Mouse (Mus musculus): Measurements from ENCODE around the gene Cdc14a. TPM values are rescaled to one million over a fixed set of nuclear protein-coding genes. Genes with fewer than 3 reads are reported as not detected.
A peak's percentile ranks its signal among the peaks of the same experiment; 100 is the strongest.

Gene Cdc14a
- polyA plus RNA-seq, 3 experiments from 2014 or later, result 10.1 to 13.1 (median 12.5) TPM

GRCm38 (mm10) chr3:116327616-116328004, 96.2 kb downstream of the Cdc14a start:
- no peak for ATAC-seq

GRCm38 (mm10) chr3:116327001-116327615, 96.7 kb downstream of the Cdc14a start:
- peak; percentile 79 for ATAC-seq

- no peak for ATAC-seq
These were observed 98.3 kb downstream of the Cdc14a start for GRCm38 (mm10) chr3:116325501-116325900.

GRCm38 (mm10) chr3:116319696-116320095, 104.1 kb downstream of the Cdc14a start:
- ATAC-seq, result no peak

DNA sequence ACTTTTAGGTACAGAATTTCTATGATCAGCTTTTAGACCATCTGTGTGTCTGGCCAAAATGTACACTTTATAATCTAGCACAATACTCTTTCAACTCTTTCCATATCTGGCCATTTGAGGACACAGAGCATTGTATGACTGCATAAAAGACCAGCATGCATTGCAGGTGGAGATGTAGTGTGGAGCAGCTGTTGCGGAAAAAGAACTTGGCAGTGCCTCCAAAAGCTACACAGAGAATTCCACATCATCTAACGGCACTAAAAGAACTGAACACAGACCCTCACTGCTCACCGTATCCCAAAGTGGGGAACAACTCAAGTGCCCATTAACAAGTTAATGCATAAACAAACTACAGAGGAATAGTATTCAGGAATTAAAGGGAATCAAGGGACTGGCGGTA, 112.0 kb downstream of the Cdc14a start:
- no peak for ATAC-seq

DNA sequence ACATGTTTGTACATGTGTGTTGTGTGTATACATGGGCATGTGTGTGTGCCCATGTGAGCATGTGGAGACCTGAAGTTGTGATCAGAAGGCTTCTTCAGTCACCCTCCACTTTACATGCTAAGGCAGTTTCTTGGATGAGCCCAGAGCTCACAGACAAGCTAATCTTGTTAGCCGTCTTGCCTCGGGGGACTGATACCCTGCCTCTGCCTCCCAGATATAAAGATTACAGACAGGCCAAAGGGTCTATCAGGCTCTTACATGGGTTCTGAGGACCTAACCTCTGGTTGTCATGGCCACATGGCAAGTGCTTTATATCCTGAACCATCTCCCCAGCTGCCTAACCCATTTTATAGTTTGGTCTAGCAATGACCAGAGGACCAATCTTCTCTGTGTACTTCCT, 112.7 kb downstream of the Cdc14a start:
- no peak for ATAC-seq

DNA sequence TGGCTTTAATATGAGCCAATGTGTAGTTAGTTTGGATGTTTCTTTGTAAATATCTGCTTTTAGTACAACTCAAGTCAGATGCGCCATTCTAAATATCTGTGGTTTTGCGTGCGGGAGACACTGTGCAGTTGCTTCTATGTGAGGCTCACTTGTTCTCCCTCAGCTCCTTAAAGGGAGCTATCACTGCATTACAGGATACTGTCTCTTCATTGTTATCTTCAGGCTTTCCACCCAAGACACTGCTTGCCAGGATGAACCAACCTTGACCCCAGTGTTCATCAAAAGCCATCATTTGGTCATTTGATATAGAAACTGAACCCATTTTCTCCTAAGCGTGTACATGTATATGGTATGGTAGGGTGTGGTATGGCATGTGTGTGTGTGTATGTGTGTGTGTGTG, 113.2 kb downstream of the Cdc14a start:
- ATAC-seq, result no peak

GRCm38 (mm10) chr3:116310033-116310432, 113.8 kb downstream of the Cdc14a start:
- ATAC-seq, result no peak

- no peak for ATAC-seq
These were observed 118.8 kb downstream of the Cdc14a start for GRCm38 (mm10) chr3:116304800-116305753.

DNA sequence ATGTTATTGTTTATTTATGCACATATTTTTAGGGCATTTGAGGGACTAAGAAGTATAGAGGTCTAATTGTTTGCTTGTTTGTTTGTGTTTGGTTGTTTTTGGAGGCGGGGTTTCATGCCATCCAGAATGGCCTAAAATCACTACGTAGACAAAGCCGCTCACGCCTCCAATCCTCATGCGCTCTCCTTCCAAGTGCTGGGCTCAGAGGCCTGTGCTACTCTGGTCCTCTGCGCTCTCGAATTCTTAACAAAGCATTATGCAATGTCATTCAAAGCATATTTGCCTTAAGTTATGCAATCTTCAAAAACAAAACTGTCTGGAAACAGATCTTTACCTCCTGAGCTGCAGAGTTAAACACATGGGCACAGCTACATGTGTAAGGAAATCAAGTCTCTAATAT, 121.3 kb downstream of the Cdc14a start:
- ATAC-seq, result no peak

- no peak for ATAC-seq
These were observed 122.1 kb downstream of the Cdc14a start for GRCm38 (mm10) chr3:116301754-116302153.

GRCm38 (mm10) chr3:116298727-116299126, 125.1 kb downstream of the Cdc14a start:
- ATAC-seq, result no peak

GRCm38 (mm10) chr3:116298003-116298402, 125.8 kb downstream of the Cdc14a start:
- no peak for ATAC-seq

GRCm38 (mm10) chr3:116297170-116297569, 126.7 kb downstream of the Cdc14a start:
- no peak for ATAC-seq

DNA sequence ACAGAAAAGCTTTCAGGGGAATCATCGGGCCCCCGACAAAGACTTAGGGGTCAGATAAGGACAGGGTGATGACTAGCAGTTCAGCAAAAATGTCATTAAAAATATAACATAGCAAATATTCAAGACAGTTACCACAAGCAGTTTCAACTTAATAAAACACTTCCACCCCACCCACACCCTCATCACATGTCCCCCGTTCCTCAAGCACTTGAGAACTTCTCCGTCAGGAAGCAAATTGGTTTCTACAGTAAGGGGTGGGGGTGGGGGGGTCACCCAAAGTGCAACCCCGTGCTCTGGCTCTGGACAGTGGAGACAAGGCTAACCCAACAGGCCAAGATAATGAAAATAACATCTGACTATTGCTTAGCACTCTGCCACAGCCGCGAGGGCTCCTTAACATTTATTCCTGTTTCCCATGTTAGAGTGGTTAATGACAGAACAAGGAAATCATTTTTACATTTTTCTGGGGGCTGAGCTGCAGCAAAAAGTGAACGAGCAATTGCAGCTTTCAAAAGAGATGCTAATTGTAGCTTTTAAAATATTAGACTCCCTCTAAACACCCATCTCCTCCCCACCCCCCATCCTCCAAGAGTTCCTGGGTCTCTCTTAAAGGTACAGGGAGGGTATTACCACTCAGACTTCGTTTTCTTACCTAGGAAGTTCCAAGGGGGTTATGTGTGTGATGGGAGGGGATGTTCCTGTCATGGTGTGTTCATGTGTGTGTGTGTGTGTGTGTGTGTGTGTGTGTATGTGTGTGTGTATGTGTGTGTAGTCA, 133.6 kb downstream of the Cdc14a start:
- ATAC-seq, result no peak

DNA sequence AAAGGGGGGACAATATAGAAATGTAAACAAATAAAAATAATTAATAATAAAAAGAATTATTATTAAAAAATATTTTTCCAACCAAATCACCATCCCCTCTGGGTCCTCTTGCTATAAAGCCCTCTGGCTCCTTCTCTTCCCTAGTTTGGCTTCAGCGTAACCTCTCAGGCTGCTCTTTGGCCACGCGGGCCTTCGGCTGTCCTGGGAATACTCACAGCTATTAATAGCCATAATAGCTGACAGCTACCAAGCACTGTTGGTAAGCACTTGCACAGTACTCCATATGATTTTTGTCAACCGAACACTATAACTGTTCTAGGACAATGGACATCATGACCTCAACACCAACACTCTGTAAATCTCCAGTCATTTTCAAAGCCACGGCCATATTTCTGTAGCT, 135.0 kb downstream of the Cdc14a start:
- ATAC-seq, result no peak

- no peak for ATAC-seq
These were observed 139.1 kb downstream of the Cdc14a start for GRCm38 (mm10) chr3:116284735-116285134.

- ATAC-seq, result no peak
These were observed 139.8 kb downstream of the Cdc14a start for GRCm38 (mm10) chr3:116283996-116284395.

- ATAC-seq, result no peak
These were observed 142.2 kb downstream of the Cdc14a start for GRCm38 (mm10) chr3:116281663-116282062.

- ATAC-seq, result no peak
These were observed 146.7 kb downstream of the Cdc14a start for GRCm38 (mm10) chr3:116277146-116277545.

DNA sequence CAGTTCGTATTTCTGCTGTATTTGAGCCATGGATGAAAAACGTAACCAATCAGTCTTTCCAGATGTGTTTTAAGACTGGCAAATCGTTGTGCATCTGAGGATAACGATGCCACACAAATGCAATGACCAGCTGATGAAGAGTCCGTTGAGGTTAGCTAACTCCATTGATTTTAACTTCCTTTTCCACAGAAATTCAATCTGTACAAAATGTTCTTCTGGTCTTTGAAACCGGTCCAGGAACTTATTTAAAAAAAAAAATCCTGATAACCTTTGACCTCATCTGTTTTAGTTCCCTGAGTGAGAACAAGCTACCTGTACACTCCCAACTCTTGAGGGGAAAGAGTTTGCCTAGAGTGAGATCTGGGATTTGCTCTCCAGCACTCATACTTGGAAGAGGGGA, 152.2 kb downstream of the Cdc14a start:
- ATAC-seq, result no peak

DNA sequence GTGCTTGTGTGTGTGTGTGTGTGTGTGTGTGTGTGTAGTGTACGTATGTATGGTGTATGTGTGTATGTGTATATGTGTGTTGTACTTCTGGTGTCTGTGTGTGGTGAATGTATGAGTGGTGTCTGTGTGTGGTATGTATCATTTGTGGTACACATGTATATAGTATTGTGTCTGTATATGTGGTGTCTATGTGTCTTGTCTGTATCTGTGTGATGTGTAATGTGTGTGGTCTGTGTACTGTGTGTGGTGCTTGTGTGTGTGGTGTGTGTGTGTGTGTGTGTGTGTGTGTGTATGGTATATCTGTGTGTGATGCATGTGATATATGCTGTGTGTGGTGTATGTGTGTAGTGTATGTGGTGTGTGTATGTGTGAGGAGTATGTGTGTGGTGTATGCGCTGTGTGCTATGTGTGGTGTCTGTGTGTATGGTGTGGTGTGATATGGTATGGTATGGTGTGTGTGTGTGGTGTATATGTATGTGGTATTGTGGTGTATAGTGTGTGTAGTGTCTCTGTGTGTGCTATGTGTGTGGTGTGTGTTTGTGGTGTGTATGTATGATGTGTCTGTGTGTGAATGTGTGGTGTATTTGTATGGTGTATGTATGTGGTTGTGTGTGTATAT, 156.7 kb downstream of the Cdc14a start:
- no peak for ATAC-seq

GRCm38 (mm10) chr3:116266360-116266759, 157.5 kb downstream of the Cdc14a start:
- no peak for ATAC-seq
